Mouse (Mus musculus) neural tube, embryonic 14.5 days (tissue): ENCODE data around the gene Lgi2. TPM values are rescaled to one million over a fixed set of nuclear protein-coding genes. Genes with fewer than 3 reads are reported as not detected.

Experiments
- ATAC-seq: fragments of 200-750 bp; cut with Nextera tagmentation; 2 replicates; pipeline ENCODE4 v1.8.0; 2017; ENCODE audit warnings: low read depth, mild to moderate bottlenecking, moderate TSS enrichment, moderate library complexity
- H3K27ac ChIP-seq: fragments of 300-500 bp; sonication (generic); 2 replicates; pipeline ENCODE4 v1.5.1; 2014; ENCODE audit warnings: low read depth, mild to moderate bottlenecking, control low read depth, low read length, moderate library complexity, mixed read lengths
- H3K27me3 ChIP-seq: fragments of 300-500 bp; sonication (generic); 2 replicates; pipeline ENCODE4 v1.6.1; 2014; ENCODE audit warnings: low read length; ENCODE audit not compliant: control insufficient read depth, insufficient read depth
- H3K36me3 ChIP-seq: fragments of 300-500 bp; sonication (generic); 2 replicates; pipeline ENCODE4 v1.6.1; 2014; ENCODE audit warnings: low read length, mixed read lengths; ENCODE audit not compliant: control insufficient read depth, insufficient read depth
- H3K4me1 ChIP-seq: fragments of 300-500 bp; sonication (generic); 2 replicates; pipeline ENCODE4 v1.6.1; 2014; ENCODE audit warnings: low read length; ENCODE audit not compliant: control insufficient read depth, insufficient read depth
- H3K4me2 ChIP-seq: fragments of 300-500 bp; sonication (generic); 2 replicates; pipeline ENCODE4 v1.6.1; 2014; ENCODE audit warnings: mild to moderate bottlenecking, low read depth, low read length, control low read depth
- H3K4me3 ChIP-seq: fragments of 300-500 bp; sonication (generic); 2 replicates; pipeline ENCODE4 v1.5.1; 2014; ENCODE audit warnings: low read depth, low read length, control low read depth, mixed read lengths
- H3K9ac ChIP-seq: fragments of 300-500 bp; sonication (generic); replicated peaks from 2 replicates; pipeline ENCODE4 v1.6.1; 2014; ENCODE audit warnings: low read depth, mild to moderate bottlenecking, control low read depth, low read length, mixed read lengths
- H3K9me3 ChIP-seq: fragments of 300-500 bp; sonication (generic); 2 replicates; pipeline ENCODE4 v1.6.1; 2016; ENCODE audit warnings: low read length; ENCODE audit not compliant: control insufficient read depth
- WGBS: fragments of 180-500 bp; shearing (Covaris S2); extraction: QIAGEN DNeasy Blood & Tissue Kit; methylation state at CpG from one replicate; pipeline ENCODE4 v1.1.7; 2014; 5-methylcytosine and 5-hydroxymethylcytosine counted together
- polyA plus RNA-seq: library from polyadenylated mRNA; unstranded; fragments of >200 nt; fragmentation: Nextera tagmentation; extraction: Ambion mirVana; gene quantifications from 2 replicates; pipeline ENCODE4 v1.2.1, GENCODE M21; 2014

Lgi2 gene
- 6.3 and 8.6 TPM in 2 replicates for polyA plus RNA-seq

DNA sequence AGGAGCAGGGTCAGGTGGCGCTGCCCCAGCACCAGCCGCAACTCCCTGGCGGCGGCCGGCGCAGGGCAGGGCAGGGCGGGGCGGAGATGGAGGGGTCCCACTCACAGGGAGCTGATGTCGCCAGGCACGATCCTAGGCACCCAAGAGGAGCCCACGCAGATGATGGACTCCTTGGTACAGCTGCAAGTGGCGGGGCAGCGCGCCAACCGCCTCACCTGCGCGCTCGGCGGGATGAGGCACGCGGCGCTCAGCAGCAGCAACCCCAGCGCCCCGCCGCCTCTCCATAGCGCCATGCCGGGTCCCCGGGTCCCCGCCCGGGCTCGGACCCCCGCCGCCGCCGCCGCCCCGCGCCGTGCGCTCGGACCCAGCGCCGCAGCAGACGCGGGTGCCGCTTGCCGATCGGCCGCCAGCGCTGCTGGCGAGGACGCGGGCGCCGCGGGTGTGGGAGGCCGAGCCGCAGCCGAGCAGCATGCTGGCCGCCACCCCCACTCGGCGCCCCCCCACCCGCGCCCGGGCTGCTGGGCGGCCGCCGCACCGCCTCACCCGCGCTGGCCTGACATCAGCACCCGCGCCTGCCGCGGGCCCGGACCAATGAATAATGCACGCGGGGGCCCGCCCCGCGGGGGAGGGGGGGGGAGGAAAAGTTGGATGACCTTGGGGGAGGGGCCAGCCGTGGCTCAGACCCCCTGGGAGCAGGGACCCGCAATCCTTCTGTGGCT, at the start of gene Lgi2:
Gene Lgi2 (minus strand): TSS at position 650 of the 719 bp plus-strand sequence.
- Histone ChIP-seq H3K4me2 (peak within 1 kb of the TSS; percentile 95), H3K27ac (no peak within 1 kb of the TSS), H3K27me3 (peaks cover 3% of the 10 kb centered on the region; the same call in 1 of the 2 replicates), H3K9me3 (no peaks in the 10 kb centered on the region), H3K4me3 (peak within 1 kb of the TSS; percentile 59), H3K4me1 (peaks cover 9% of the 10 kb centered on the region), H3K36me3 (no peaks in the 10 kb centered on the region), H3K9ac (peak within 1 kb of the TSS; percentile 67)
- WGBS = under 1% methylated on average over 72 of the region's 83 CpGs
- ATAC-seq = peak; percentile 90

DNA sequence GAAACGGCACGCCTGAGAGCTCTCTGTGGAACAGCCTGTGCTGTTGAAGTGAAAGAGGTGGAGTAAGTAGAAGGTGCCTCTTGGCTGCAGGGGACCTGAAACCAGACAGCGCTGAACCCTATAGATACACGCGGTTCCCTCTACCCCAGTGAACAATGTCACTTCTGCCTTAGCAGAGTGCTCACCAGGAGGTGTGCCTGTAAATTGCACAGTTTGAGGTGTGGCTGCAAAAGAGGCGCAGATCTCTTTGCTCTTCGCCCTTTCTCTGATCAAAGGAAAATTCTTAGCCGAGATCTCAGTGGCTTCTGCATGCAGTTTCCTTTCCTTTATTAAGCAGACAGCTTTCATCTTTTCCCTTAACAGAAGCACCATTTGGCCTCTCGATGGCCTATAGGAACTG, 49.2 kb upstream of the Lgi2 start:
- Histone ChIP-seq H3K9ac (no peak overlapping the region), H3K27me3 (no peaks in the 10 kb centered on the region), H3K9me3 (no peaks in the 10 kb centered on the region), H3K27ac (no peak overlapping the region), H3K4me2 (no peak overlapping the region), H3K4me3 (no peak overlapping the region), H3K4me1 (peaks cover 18% of the 10 kb centered on the region), H3K36me3 (no peaks in the 10 kb centered on the region)
- 49% methylated on average over 9 of the region's 9 CpGs for WGBS
- no peak for ATAC-seq

DNA sequence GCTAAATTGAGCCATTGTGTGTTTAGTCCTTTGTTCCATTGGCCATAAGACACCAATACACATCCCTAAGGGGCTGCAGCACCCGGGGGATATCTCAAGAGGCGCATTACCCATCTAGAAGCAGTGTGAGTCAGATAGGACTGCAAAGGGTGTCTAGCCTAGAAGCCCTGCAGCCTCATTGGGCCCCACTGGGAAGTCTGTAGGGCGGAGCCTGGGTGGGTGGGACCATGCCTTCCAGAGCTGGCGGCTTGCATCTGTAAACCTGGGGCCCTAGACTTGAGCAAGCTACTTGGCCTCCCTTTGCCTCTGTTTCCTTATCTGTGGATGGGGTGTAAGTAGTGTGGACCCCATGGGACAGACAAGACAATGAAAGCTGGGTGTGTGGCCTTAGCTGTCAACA, 48.4 kb upstream of the Lgi2 start:
- ATAC-seq = no peak
- Histone ChIP-seq H3K9ac (no peak overlapping the region), H3K9me3 (no peaks in the 10 kb centered on the region), H3K36me3 (no peaks in the 10 kb centered on the region), H3K27me3 (no peaks in the 10 kb centered on the region), H3K27ac (no peak overlapping the region), H3K4me2 (no peak overlapping the region), H3K4me1 (peaks cover 18% of the 10 kb centered on the region), H3K4me3 (no peak overlapping the region)
- 73% methylated on average over 4 of the region's 4 CpGs for WGBS

DNA sequence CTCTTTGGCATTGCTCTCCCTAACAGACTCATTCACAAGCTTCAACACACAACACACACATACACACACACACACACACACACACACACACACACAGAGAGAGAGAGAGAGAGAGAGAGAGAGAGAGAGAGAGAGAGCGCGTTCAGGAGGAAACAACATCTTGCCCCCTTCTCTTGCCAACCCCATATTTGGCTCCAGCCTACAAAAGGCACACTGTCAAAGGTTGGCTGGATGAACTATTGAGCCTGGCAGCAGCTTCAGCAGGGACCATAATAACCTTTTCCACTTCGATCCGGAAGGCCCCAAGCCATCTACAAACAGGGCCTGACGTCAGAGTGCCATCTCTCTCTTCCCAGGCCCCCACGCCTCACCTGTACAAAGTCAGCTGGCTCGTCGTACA, 46.5 kb upstream of the Lgi2 start:
- Histone ChIP-seq H3K9me3 (no peaks in the 10 kb centered on the region), H3K27ac (no peak overlapping the region), H3K36me3 (no peaks in the 10 kb centered on the region), H3K4me2 (no peak overlapping the region), H3K9ac (no peak overlapping the region), H3K4me3 (no peak overlapping the region), H3K27me3 (no peaks in the 10 kb centered on the region), H3K4me1 (peaks cover 8% of the 10 kb centered on the region)
- ATAC-seq = no peak
- WGBS = 83% methylated on average over 6 of the region's 8 CpGs

DNA sequence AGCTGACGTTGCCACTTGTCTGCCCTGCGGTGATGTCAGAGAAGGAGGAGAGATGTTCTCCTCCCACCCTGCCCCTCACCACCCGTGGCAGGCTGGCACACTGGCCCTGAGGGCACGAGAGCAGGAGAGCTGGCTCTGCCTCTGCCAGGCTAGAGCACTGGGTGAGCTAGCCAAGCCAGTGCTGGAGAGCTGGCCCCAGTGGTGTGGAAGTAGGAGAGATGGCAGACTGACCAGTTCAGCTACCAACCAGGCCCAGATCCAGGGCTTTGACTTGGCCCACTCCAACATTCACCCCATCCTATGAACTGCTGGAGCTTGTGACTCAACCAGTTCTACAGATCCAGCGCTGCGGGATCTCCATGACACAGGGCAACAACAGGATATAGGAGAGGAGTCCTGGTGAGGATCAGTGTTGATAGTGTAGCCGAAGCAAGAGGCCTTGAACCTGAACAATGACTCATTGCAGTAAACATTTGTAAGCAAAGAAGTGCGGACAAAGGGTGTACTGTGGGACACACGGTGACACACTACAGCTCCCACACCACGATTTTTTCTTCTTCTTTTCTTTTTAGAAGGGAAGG, 45.1 kb upstream of the Lgi2 start:
- no peaks in the 10 kb centered on the region for H3K4me1 ChIP-seq
- H3K9ac ChIP-seq = no peak overlapping the region
- ATAC-seq = no peak
- H3K36me3 ChIP-seq = no peaks in the 10 kb centered on the region
- H3K27ac ChIP-seq = no peak overlapping the region
- no peak overlapping the region for H3K4me3 ChIP-seq
- no peaks in the 10 kb centered on the region for H3K9me3 ChIP-seq
- WGBS = 74% methylated on average over 10 of the region's 10 CpGs
- no peak overlapping the region for H3K4me2 ChIP-seq
- H3K27me3 ChIP-seq = no peaks in the 10 kb centered on the region

DNA sequence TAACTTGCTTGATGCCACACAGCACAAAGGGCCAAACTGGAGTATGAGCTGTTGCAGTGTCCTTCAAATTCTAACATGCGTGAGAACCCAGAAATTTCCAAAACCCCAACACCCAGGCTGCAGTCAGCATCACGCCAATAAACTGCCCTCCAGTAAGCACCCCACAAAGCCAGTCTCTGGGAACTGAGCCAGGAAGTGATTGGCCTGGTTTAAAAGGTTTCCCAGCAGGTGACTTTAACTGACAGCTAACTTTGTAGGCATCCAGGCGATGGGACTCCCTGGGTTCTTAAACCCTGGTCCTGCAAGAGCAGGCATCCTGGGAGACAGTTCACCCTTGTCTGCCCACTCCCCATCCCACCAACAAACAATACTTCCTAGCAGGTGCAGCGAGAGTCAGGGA, 44.0 kb upstream of the Lgi2 start:
- H3K27ac ChIP-seq = no peak overlapping the region
- no peaks in the 10 kb centered on the region for H3K4me1 ChIP-seq
- WGBS = 53% methylated on average over 4 of the region's 4 CpGs
- H3K9ac ChIP-seq = no peak overlapping the region
- ATAC-seq = no peak
- H3K9me3 ChIP-seq = no peaks in the 10 kb centered on the region
- H3K36me3 ChIP-seq = no peaks in the 10 kb centered on the region
- no peak overlapping the region for H3K4me2 ChIP-seq
- H3K4me3 ChIP-seq = no peak overlapping the region
- no peaks in the 10 kb centered on the region for H3K27me3 ChIP-seq

DNA sequence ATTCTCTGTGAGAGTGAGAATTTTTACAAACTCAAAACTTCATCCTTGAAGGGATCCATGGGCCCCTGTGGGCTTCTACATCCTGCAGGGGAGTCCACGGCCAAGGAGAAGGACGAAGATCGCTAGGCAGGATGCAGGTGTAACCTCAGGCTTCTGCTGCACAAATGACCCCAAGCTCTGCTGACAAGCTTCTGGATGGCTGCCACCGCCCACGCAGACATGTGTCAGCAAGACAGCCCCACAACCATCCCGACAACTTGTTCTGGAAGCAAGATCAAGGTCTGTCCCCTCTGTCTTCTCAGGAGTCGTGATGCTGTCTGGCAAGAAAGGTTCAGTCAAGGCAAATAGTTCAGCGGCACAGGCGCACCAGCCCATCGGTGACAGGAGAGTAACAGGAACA, 43.4 kb upstream of the Lgi2 start:
- Histone ChIP-seq H3K27me3 (no peaks in the 10 kb centered on the region), H3K9me3 (no peaks in the 10 kb centered on the region), H3K27ac (no peak overlapping the region), H3K4me2 (no peak overlapping the region), H3K4me3 (no peak overlapping the region), H3K36me3 (no peaks in the 10 kb centered on the region), H3K9ac (no peak overlapping the region), H3K4me1 (no peaks in the 10 kb centered on the region)
- 89% methylated on average over 10 of the region's 10 CpGs for WGBS
- no peak for ATAC-seq

DNA sequence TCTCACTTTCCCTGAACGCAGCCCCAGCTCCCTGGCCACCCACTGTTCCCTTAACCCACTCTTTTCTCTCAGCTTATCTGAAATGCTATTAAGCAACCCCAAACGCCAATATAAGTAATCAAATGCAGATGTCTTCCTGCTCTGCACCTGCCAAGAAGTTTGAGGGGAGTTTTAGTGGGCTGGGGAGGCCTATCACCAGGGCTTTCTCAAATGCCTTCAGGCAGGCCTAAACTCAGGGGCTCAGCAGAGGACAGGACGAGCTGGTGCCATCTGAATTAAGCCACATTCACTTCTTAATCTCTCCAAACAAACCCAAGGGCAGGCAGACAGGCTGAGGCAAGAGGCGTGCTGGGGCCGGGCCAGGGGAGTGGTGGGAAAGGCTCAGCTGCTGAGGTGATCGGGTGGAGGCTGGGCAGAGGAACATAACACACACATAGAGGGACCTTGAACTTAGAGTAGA, 38.4 kb upstream of the Lgi2 start:
- H3K36me3 ChIP-seq = no peaks in the 10 kb centered on the region
- no peaks in the 10 kb centered on the region for H3K27me3 ChIP-seq
- no peaks in the 10 kb centered on the region for H3K4me1 ChIP-seq
- H3K4me3 ChIP-seq = no peak overlapping the region
- H3K4me2 ChIP-seq = no peak overlapping the region
- no peak overlapping the region for H3K27ac ChIP-seq
- no peak overlapping the region for H3K9ac ChIP-seq
- no peaks in the 10 kb centered on the region for H3K9me3 ChIP-seq
- ATAC-seq = no peak
- WGBS = 60% methylated on average over 6 of the region's 6 CpGs

DNA sequence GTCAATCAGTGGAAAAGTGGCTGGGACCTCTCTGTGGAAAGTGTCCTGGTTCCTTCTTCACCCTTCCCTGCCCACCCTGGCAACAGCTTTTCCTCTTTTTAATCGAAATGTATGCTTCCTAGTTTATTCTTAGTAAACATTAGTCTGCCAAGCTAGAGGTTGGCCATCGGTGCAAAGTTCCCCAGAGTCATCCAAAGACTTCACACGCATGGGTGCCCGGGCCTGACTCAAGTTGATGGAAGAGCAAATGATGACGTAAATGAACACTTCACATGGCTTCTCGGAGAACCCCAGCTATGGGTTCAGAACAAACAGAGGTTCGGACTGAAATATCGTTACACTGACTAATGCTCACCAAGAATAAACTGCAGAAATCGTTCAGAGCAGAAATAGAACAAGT, 24.4 kb upstream of the Lgi2 start:
- Histone ChIP-seq H3K4me1 (no peaks in the 10 kb centered on the region), H3K4me3 (no peak overlapping the region), H3K9ac (no peak overlapping the region), H3K27me3 (no peaks in the 10 kb centered on the region), H3K4me2 (no peak overlapping the region), H3K36me3 (no peaks in the 10 kb centered on the region), H3K9me3 (no peaks in the 10 kb centered on the region), H3K27ac (no peak overlapping the region)
- WGBS = 89% methylated on average over 9 of the region's 9 CpGs
- no peak for ATAC-seq
